Mouse (Mus musculus): Measurements from ENCODE around the gene Lrrc3b.

The Lrrc3b gene

GRCm38 (mm10) chr14:15331370-15331769, 107.4 kb downstream of the Lrrc3b start:
- peak; percentile 25 for DNase-seq (ENCODE audit: low read depth, low spot score)

- no peak for DNase-seq (ENCODE audit: low read depth, low spot score)
Measured at GRCm38 (mm10) chr14:15330155-15330554, 108.6 kb downstream of the Lrrc3b start.

GRCm38 (mm10) chr14:15325872-15326271, 112.9 kb downstream of the Lrrc3b start:
- no peak for DNase-seq (ENCODE audit: low read depth, low spot score)

DNA sequence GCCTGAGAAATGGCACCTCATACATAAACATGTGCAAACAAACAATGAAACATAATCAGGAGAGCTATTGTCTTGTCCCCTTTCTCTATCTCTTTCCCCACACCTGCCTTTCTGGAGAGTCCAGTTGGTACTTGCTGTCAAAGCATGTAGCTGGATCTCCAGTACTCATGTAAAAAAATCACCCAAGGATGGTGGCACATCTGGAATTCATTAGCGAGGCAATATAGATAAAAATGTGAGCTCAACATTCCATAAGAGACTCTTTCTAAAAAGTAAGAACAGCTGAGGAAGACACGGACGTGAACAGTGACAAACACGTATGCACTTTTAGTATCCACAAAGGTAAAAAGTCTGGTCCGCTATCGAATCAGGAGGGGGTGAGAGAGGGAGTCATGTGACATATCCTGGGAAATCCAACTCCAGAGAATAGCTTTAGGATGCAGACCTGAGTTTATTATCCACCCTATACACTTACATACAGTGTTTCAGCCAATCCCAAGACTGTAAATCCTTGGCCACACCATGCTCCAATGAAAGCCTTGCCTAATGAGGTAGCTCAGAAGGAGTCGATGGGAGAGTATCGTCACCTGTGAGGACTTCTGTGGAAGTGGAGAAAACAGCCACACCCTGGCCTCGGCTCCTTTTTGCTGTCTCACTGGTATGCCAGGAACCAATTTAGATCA, 116.2 kb downstream of the Lrrc3b start:
- no peak for DNase-seq (ENCODE audit: low read depth, low spot score)

- no peak for DNase-seq (ENCODE audit: low read depth, low spot score)
Measured at GRCm38 (mm10) chr14:15319399-15319915, 119.3 kb downstream of the Lrrc3b start.

DNA sequence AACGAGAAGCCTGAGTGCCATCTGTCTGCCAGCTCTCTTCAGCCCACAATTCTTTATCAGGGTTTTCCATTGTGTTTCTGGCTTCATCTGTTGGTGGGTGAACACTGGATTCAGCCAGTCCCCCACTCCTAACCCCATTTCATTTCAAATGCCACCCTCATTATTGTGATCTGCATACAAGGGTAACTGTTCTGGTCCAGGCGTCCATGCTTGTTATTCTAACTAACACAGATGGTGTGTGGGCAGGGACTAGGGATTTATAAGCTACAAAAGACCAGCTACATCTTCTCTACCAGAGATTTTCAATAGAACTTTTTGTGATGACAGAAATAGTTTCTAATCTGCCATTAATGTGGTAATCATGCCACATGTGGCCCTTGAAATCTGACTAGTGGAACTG, 130.2 kb downstream of the Lrrc3b start:
- no peak for DNase-seq (ENCODE audit: low read depth, low spot score)
